Mouse (Mus musculus): ENCODE measurements around the gene Lmntd1. TPM values are rescaled to one million over a fixed set of nuclear protein-coding genes. Genes with fewer than 3 reads are reported as not detected.

Lmntd1 gene
- polyA plus RNA-seq, 1 experiment: not detected

GRCm38 (mm10) chr6:145501751-145502150 is 112.4 kb downstream of the Lmntd1 start:
- TF ChIP-seq EP300 (IDR thresholded peaks at IDR 0.05; ENCODE audit: insufficient read depth, low read depth, low read length): no peak
- TF ChIP-seq POLR2A (IDR thresholded peaks at IDR 0.05; ENCODE audit: insufficient read depth, low read length): no peak
- no peak for TF ChIP-seq CTCF (IDR thresholded peaks at IDR 0.05; ENCODE audit: low read depth, low read length)
- Histone ChIP-seq H3K27ac (ENCODE audit: insufficient read depth, low read length) (no peak overlapping the region), H3K9ac (ENCODE audit: low read depth, poor library complexity, severe bottlenecking) (no peak overlapping the region), H3K9me3 (replicated peaks; ENCODE audit: control insufficient read depth, insufficient read depth, low read length, poor library complexity, severe bottlenecking) (no peaks in the 10 kb centered on the region), H3K4me1 (ENCODE audit: control insufficient read depth, insufficient read depth, low read length) (no peaks in the 10 kb centered on the region), H3K4me3 (ENCODE audit: low read depth, low read length) (no peak overlapping the region), H3K36me3 (ENCODE audit: control insufficient read depth, insufficient read depth, low read length, poor library complexity, severe bottlenecking) (no peaks in the 10 kb centered on the region), H3K27me3 (ENCODE audit: control insufficient read depth, insufficient read depth, low read length, poor library complexity, severe bottlenecking) (no peaks in the 10 kb centered on the region)

GRCm38 (mm10) chr6:145499574-145500546 is 114.3 kb downstream of the Lmntd1 start:
- H3K27ac ChIP-seq (ENCODE audit: insufficient read depth, low read length): no peak overlapping the region
- TF ChIP-seq EP300 (IDR thresholded peaks at IDR 0.05; ENCODE audit: insufficient read depth, low read depth, low read length): no peak
- TF ChIP-seq POLR2A (IDR thresholded peaks at IDR 0.05; ENCODE audit: insufficient read depth, low read length): no peak
- no peak for TF ChIP-seq CTCF (IDR thresholded peaks at IDR 0.05; ENCODE audit: low read depth, low read length)
- H3K4me1 ChIP-seq (ENCODE audit: control insufficient read depth, insufficient read depth, low read length): no peaks in the 10 kb centered on the region

GRCm38 (mm10) chr6:145495731-145496130 is 118.4 kb downstream of the Lmntd1 start:
- Histone ChIP-seq H3K9ac (ENCODE audit: low read depth, poor library complexity, severe bottlenecking) (no peak overlapping the region), H3K4me1 (ENCODE audit: control insufficient read depth, insufficient read depth, low read length) (no peaks in the 10 kb centered on the region), H3K27ac (ENCODE audit: insufficient read depth, low read length) (no peak overlapping the region), H3K27me3 (ENCODE audit: control insufficient read depth, insufficient read depth, low read length, poor library complexity, severe bottlenecking) (no peaks in the 10 kb centered on the region), H3K36me3 (ENCODE audit: control insufficient read depth, insufficient read depth, low read length, poor library complexity, severe bottlenecking) (no peaks in the 10 kb centered on the region), H3K9me3 (replicated peaks; ENCODE audit: control insufficient read depth, insufficient read depth, low read length, poor library complexity, severe bottlenecking) (peaks cover 7% of the 10 kb centered on the region; the same call in 1 of the 2 replicates), H3K4me3 (ENCODE audit: low read depth, low read length) (no peak overlapping the region)
- TF ChIP-seq EP300 (IDR thresholded peaks at IDR 0.05; ENCODE audit: insufficient read depth, low read depth, low read length) (no peak), POLR2A (IDR thresholded peaks at IDR 0.05; ENCODE audit: insufficient read depth, low read length) (no peak), CTCF (IDR thresholded peaks at IDR 0.05; ENCODE audit: low read depth, low read length) (no peak)

More at GRCm38 (mm10) chr6:145499574-145500546, 114.3 kb downstream of the Lmntd1 start:
- Histone ChIP-seq H3K4me3 (ENCODE audit: low read depth, low read length) (no peak overlapping the region), H3K27me3 (ENCODE audit: control insufficient read depth, insufficient read depth, low read length, poor library complexity, severe bottlenecking) (no peaks in the 10 kb centered on the region), H3K9me3 (replicated peaks; ENCODE audit: control insufficient read depth, insufficient read depth, low read length, poor library complexity, severe bottlenecking) (peaks cover 7% of the 10 kb centered on the region; the same call in 1 of the 2 replicates), H3K9ac (ENCODE audit: low read depth, poor library complexity, severe bottlenecking) (no peak overlapping the region), H3K36me3 (ENCODE audit: control insufficient read depth, insufficient read depth, low read length, poor library complexity, severe bottlenecking) (no peaks in the 10 kb centered on the region)

GRCm38 (mm10) chr6:145488251-145488650 is 125.9 kb downstream of the Lmntd1 start:
- Histone ChIP-seq H3K9me3 (replicated peaks; ENCODE audit: control insufficient read depth, insufficient read depth, low read length, poor library complexity, severe bottlenecking) (peaks cover 5% of the 10 kb centered on the region; the same call in 1 of the 2 replicates), H3K4me1 (ENCODE audit: control insufficient read depth, insufficient read depth, low read length) (no peaks in the 10 kb centered on the region), H3K36me3 (ENCODE audit: control insufficient read depth, insufficient read depth, low read length, poor library complexity, severe bottlenecking) (no peaks in the 10 kb centered on the region), H3K9ac (ENCODE audit: low read depth, poor library complexity, severe bottlenecking) (no peak overlapping the region), H3K4me3 (ENCODE audit: low read depth, low read length) (no peak overlapping the region), H3K27ac (ENCODE audit: insufficient read depth, low read length) (no peak overlapping the region), H3K27me3 (ENCODE audit: control insufficient read depth, insufficient read depth, low read length, poor library complexity, severe bottlenecking) (no peaks in the 10 kb centered on the region)
- no peak for TF ChIP-seq POLR2A (IDR thresholded peaks at IDR 0.05; ENCODE audit: insufficient read depth, low read length)
- no peak for TF ChIP-seq CTCF (IDR thresholded peaks at IDR 0.05; ENCODE audit: low read depth, low read length)
- no peak for TF ChIP-seq EP300 (IDR thresholded peaks at IDR 0.05; ENCODE audit: insufficient read depth, low read depth, low read length)

GRCm38 (mm10) chr6:145485986-145486605 is 128.0 kb downstream of the Lmntd1 start:
- no peak overlapping the region for H3K4me3 ChIP-seq (ENCODE audit: low read depth, low read length)
- no peak overlapping the region for H3K27ac ChIP-seq (ENCODE audit: insufficient read depth, low read length)
- no peaks in the 10 kb centered on the region for H3K4me1 ChIP-seq (ENCODE audit: control insufficient read depth, insufficient read depth, low read length)
- H3K27me3 ChIP-seq (ENCODE audit: control insufficient read depth, insufficient read depth, low read length, poor library complexity, severe bottlenecking): no peaks in the 10 kb centered on the region
- peaks cover 5% of the 10 kb centered on the region; the same call in 1 of the 2 replicates for H3K9me3 ChIP-seq (replicated peaks; ENCODE audit: control insufficient read depth, insufficient read depth, low read length, poor library complexity, severe bottlenecking)
- no peaks in the 10 kb centered on the region for H3K36me3 ChIP-seq (ENCODE audit: control insufficient read depth, insufficient read depth, low read length, poor library complexity, severe bottlenecking)
- TF ChIP-seq POLR2A (IDR thresholded peaks at IDR 0.05; ENCODE audit: insufficient read depth, low read length) (no peak), EP300 (IDR thresholded peaks at IDR 0.05; ENCODE audit: insufficient read depth, low read depth, low read length) (no peak), CTCF (IDR thresholded peaks at IDR 0.05; ENCODE audit: low read depth, low read length) (no peak)
- no peak overlapping the region for H3K9ac ChIP-seq (ENCODE audit: low read depth, poor library complexity, severe bottlenecking)

All from ES-Bruce4 (cell line).